Mouse (Mus musculus) limb, embryonic 14.5 days (tissue): ENCODE measurements around the gene Ssx2ip. TPM values are rescaled to one million over a fixed set of nuclear protein-coding genes. Genes with fewer than 3 reads are reported as not detected.

Experiments
- ATAC-seq: fragments of 200-750 bp; cut with Nextera tagmentation; 2 replicates; pipeline ENCODE4 v1.8.0; 2017; ENCODE audit warnings: low read depth, moderate number of reproducible peaks, moderate TSS enrichment; ENCODE audit not compliant: low FRiP score
- DNase-seq: peaks from one replicate; pipeline ENCODE4 v3.0.0-alpha.2; 2015; ENCODE audit warnings: low spot score
- H3K27ac ChIP-seq: fragments of 300-500 bp; sonication (generic); replicated peaks from 2 replicates; pipeline ENCODE4 v1.5.1; 2014; ENCODE audit warnings: low read depth, mild to moderate bottlenecking, low read length, moderate library complexity, mixed read lengths
- H3K27me3 ChIP-seq: fragments of 300-500 bp; sonication (generic); 2 replicates; pipeline ENCODE4 v1.6.1; 2014; ENCODE audit warnings: low read length, mixed read lengths; ENCODE audit not compliant: control insufficient read depth, insufficient read depth
- H3K36me3 ChIP-seq: fragments of 300-500 bp; sonication (generic); 2 replicates; pipeline ENCODE4 v1.6.1; 2014; ENCODE audit warnings: mild to moderate bottlenecking, low read length, moderate library complexity, mixed read lengths; ENCODE audit not compliant: control insufficient read depth, insufficient read depth
- H3K4me1 ChIP-seq: fragments of 300-500 bp; sonication (generic); 2 replicates; pipeline ENCODE4 v1.6.1; 2014; ENCODE audit warnings: antibody characterized with exemption, low read length, mixed read lengths; ENCODE audit not compliant: control insufficient read depth, insufficient read depth
- H3K4me2 ChIP-seq: fragments of 300-500 bp; sonication (generic); replicated peaks from 2 replicates; pipeline ENCODE4 v1.6.1; 2014; ENCODE audit warnings: low read depth, mild to moderate bottlenecking, low read length, moderate library complexity; ENCODE audit not compliant: severe bottlenecking
- H3K4me3 ChIP-seq: fragments of 300-500 bp; sonication (generic); replicated peaks from 2 replicates; pipeline ENCODE4 v1.5.1; 2014; ENCODE audit warnings: low read length
- H3K9ac ChIP-seq: fragments of 300-500 bp; sonication (generic); 2 replicates; pipeline ENCODE4 v1.6.1; 2014; ENCODE audit warnings: mild to moderate bottlenecking, low read depth, low read length, moderate library complexity; ENCODE audit not compliant: severe bottlenecking
- H3K9me3 ChIP-seq: fragments of 300-500 bp; sonication (generic); 2 replicates; pipeline ENCODE4 v1.6.1; 2016; ENCODE audit warnings: low read length; ENCODE audit not compliant: control insufficient read depth
- POLR2A ChIP-seq: fragments of 200-500 bp; IDR thresholded peaks from 2 replicates; pipeline ENCODE4 v1.8.0; 2012; ENCODE audit warnings: inconsistent platforms, mild to moderate bottlenecking, moderate library complexity, borderline replicate concordance; ENCODE audit not compliant: insufficient read depth, insufficient read length; ENCODE audit errors: extremely low read depth
- WGBS: fragments of 180-500 bp; shearing (Covaris S2); extraction: QIAGEN DNeasy Blood & Tissue Kit; methylation state at CpG from one replicate; pipeline ENCODE4 v1.1.7; 2014; 5-methylcytosine and 5-hydroxymethylcytosine counted together
- polyA plus RNA-seq, 2 experiments: library from polyadenylated mRNA; depleted of rRNA in 1 of 2; stranded (reverse) in 1 of 2; unstranded in 1 of 2; fragments of >200 nt; fragmentation: Nextera tagmentation in 1 of 2; extraction: Ambion mirVana in 1 of 2; gene quantifications; 2 replicates each; pipeline versions ENCODE4 v1.2.1 to v1.2.3; 2012 to 2014

The Ssx2ip gene
- polyA plus RNA-seq, 2 experiments, result 12.2 to 32.6 TPM

DNA sequence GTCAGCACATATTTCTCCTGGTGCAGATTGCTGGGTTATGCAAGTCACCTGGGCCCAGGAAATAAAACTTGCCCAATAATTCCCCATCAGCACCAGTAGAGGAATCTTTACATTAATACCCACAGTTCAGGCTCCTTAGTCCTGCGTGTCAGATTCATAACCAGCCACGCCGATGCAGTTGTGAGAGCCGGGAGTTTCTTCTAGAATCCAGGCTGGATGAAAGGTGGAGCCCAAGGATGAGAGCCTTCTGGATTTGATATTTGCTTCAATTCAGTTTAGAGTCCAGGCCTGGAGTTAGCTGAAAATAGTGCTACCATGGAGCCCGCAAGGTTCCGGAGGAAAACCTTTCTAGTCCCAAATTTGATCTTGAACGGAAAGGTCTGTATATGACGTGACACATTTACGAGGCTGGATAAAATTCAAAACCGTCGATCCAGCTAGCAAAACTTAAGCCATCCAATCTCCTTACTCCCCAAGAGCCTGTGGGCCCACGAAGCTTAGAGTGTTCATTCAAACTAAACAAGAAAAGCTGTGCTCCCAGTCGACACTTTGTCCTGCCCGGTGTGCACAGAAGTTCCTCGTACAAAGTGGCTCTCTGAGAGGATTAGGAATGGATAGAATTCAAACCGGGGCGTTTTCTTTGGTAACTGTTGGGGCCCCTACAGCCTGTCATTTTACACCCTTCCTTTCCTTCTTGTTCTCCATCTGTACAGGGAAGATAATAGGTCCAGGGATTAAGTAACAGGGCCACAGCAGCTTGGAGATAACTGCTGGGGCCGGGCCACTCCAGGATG lies 968 bp downstream of the Ssx2ip start:
- 19% methylated on average over 18 of the region's 18 CpGs for WGBS
- H3K4me2 ChIP-seq, result peak overlapping the region; percentile 75
- no peaks in the 10 kb centered on the region for H3K27me3 ChIP-seq
- no peak for ATAC-seq
- H3K36me3 ChIP-seq, result no peaks in the 10 kb centered on the region
- no peak for TF ChIP-seq POLR2A
- DNase-seq, result no peak
- H3K4me3 ChIP-seq, result peak overlapping the region; percentile 86
- H3K4me1 ChIP-seq, result peaks cover 15% of the 10 kb centered on the region
- H3K27ac ChIP-seq, result 0 out of 2 replicates have a peak overlapping the region, but pooled peaks have one; percentile 70
- H3K9ac ChIP-seq, result peak overlapping the region; percentile 85
- no peaks in the 10 kb centered on the region for H3K9me3 ChIP-seq

- peaks cover 15% of the 10 kb centered on the region for H3K4me1 ChIP-seq
- 48% methylated on average over 5 of the region's 5 CpGs for WGBS
- no peak for TF ChIP-seq POLR2A
- peak overlapping the region; percentile 75 for H3K4me2 ChIP-seq
- no peaks in the 10 kb centered on the region for H3K9me3 ChIP-seq
- H3K27ac ChIP-seq, result no peak overlapping the region
- ATAC-seq (no peak), DNase-seq (peak; percentile 41)
- H3K4me3 ChIP-seq, result peak overlapping the region; percentile 86
- no peaks in the 10 kb centered on the region for H3K27me3 ChIP-seq
- no peaks in the 10 kb centered on the region for H3K36me3 ChIP-seq
- 0 out of 2 replicates have a peak overlapping the region, but pooled peaks have one; percentile 85 for H3K9ac ChIP-seq
These were observed 1.5 kb downstream of the Ssx2ip start for GRCm38 (mm10) chr3:146406007-146406341.

DNA sequence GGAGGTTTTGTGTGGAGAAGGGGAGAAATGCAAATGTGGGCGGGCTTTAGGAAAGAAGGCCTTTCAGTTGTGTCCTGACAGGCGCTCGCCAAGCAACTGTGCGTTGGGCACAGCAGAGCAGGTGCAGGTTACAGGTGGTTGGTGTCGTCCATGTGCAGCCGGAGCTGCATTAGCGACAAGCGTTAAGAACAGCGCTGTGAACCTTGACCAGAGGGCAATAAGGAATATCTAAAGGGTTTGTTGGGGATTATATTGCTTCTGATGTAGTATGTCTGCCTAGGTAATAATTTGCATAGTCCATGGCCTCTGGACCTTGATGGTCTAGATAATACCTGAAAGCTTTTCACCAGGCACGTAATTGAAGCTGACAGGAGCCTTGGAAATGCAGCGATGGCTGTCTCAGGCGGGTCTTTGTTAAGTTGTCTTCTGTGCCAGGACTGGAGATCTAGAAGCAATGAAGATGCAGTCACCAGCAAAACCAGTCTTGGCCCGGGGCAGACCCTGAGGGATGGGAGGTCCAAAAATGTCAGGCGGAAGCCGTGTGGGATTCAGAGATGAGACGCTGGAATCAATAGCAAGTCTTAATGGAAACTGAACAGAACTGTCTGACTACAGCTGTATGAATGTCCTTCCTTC lies 2.8 kb downstream of the Ssx2ip start:
- H3K4me2 ChIP-seq, result no peak overlapping the region
- DNase-seq, result no peak
- no peak overlapping the region for H3K9ac ChIP-seq
- H3K27ac ChIP-seq, result no peak overlapping the region
- WGBS, result 86% methylated on average over 16 of the region's 16 CpGs
- H3K4me1 ChIP-seq, result peaks cover 15% of the 10 kb centered on the region
- H3K36me3 ChIP-seq, result no peaks in the 10 kb centered on the region
- no peaks in the 10 kb centered on the region for H3K9me3 ChIP-seq
- no peak overlapping the region for H3K4me3 ChIP-seq
- no peaks in the 10 kb centered on the region for H3K27me3 ChIP-seq
- ATAC-seq, result no peak
- no peak for TF ChIP-seq POLR2A

- ATAC-seq (no peak), DNase-seq (no peak)
- Histone ChIP-seq H3K36me3 (no peaks in the 10 kb centered on the region), H3K9me3 (no peaks in the 10 kb centered on the region), H3K4me2 (no peak overlapping the region), H3K4me3 (no peak overlapping the region), H3K27me3 (no peaks in the 10 kb centered on the region), H3K4me1 (peaks cover 12% of the 10 kb centered on the region), H3K9ac (no peak overlapping the region), H3K27ac (no peak overlapping the region)
- no peak for TF ChIP-seq POLR2A
- WGBS, result 87% methylated on average over 7 of the region's 7 CpGs
These were observed 5.7 kb downstream of the Ssx2ip start for GRCm38 (mm10) chr3:146410114-146410513.

DNA sequence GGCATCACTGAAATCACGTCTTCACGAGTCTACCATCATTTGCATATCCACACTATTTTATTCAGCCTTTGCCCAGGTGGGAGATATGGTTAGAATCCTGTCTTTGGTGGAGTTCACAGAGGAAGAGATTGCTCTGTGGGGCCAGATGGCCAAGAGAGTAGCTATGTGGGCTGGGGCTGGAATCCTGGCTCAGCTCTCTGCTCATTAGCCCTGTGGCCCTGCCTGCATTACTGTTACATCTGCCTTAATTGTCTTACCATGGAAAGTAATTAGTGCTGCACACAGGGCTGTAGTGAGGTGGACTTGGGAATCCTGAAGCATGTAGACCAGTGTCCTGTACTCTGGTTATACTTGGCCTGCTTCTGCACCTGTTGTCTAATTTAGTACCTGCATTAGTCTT lies 7.6 kb downstream of the Ssx2ip start:
- ATAC-seq, result no peak
- TF ChIP-seq POLR2A, result no peak
- H3K27ac ChIP-seq, result no peak overlapping the region; the same call in 1 of the 2 replicates
- H3K9ac ChIP-seq, result no peak overlapping the region
- WGBS, result 80% methylated on average over 2 of the region's 2 CpGs
- DNase-seq, result no peak
- H3K36me3 ChIP-seq, result no peaks in the 10 kb centered on the region
- H3K9me3 ChIP-seq, result no peaks in the 10 kb centered on the region
- no peak overlapping the region for H3K4me2 ChIP-seq
- H3K27me3 ChIP-seq, result no peaks in the 10 kb centered on the region
- H3K4me3 ChIP-seq, result no peak overlapping the region
- H3K4me1 ChIP-seq, result no peaks in the 10 kb centered on the region
